Mouse (Mus musculus) midbrain, embryonic 12.5 days (tissue): Measurements from ENCODE around the gene Nat8f2. TPM values are rescaled to one million over a fixed set of nuclear protein-coding genes. Genes with fewer than 3 reads are reported as not detected.
"Not testable (repeated sequence)": the region's sequence is repeated elsewhere in the genome, so short reads cannot be mapped to it uniquely, and the experiment has no call there.

ENCODE experiments used
- ATAC-seq: fragments of 200-750 bp; cut with Nextera tagmentation; 2 replicates; pipeline ENCODE4 v1.8.0; 2017; ENCODE audit warnings: low read depth, moderate TSS enrichment, moderate library complexity; ENCODE audit not compliant: low FRiP score
- H3K27ac ChIP-seq: fragments of 300-500 bp; sonication (generic); replicated peaks from 2 replicates; pipeline ENCODE4 v1.5.1; 2016; ENCODE audit warnings: mild to moderate bottlenecking
- H3K27me3 ChIP-seq: fragments of 300-500 bp; sonication (generic); 2 replicates; pipeline ENCODE4 v1.6.1; 2016; ENCODE audit warnings: mild to moderate bottlenecking
- H3K36me3 ChIP-seq: fragments of 300-500 bp; sonication (generic); 2 replicates; pipeline ENCODE4 v1.6.1; 2016
- H3K4me1 ChIP-seq: fragments of 300-500 bp; sonication (generic); 2 replicates; pipeline ENCODE4 v1.6.1; 2016
- H3K4me2 ChIP-seq: fragments of 300-500 bp; sonication (generic); replicated peaks from 2 replicates; pipeline ENCODE4 v1.6.1; 2016; ENCODE audit warnings: mild to moderate bottlenecking, moderate library complexity
- H3K4me3 ChIP-seq: fragments of 300-500 bp; sonication (generic); 2 replicates; pipeline ENCODE4 v1.5.1; 2016; ENCODE audit warnings: mild to moderate bottlenecking
- H3K9ac ChIP-seq: fragments of 300-500 bp; sonication (generic); replicated peaks from 2 replicates; pipeline ENCODE4 v1.6.1; 2016; ENCODE audit warnings: mild to moderate bottlenecking, moderate library complexity
- H3K9me3 ChIP-seq: fragments of 300-500 bp; sonication (generic); 2 replicates; pipeline ENCODE4 v1.6.1; 2016; ENCODE audit warnings: mild to moderate bottlenecking
- WGBS: fragments of 180-500 bp; shearing (Covaris S2); methylation state at CpG from one replicate; pipeline ENCODE4 v1.1.7; 2016; 5-methylcytosine and 5-hydroxymethylcytosine counted together
- polyA plus RNA-seq: library from polyadenylated mRNA; unstranded; fragments of >200 nt; fragmentation: Nextera tagmentation; extraction: Ambion mirVana; gene quantifications from 2 replicates; pipeline ENCODE4 v1.2.1, GENCODE M21; 2016

The Nat8f2 gene
- not detected in 2 replicates for polyA plus RNA-seq

DNA sequence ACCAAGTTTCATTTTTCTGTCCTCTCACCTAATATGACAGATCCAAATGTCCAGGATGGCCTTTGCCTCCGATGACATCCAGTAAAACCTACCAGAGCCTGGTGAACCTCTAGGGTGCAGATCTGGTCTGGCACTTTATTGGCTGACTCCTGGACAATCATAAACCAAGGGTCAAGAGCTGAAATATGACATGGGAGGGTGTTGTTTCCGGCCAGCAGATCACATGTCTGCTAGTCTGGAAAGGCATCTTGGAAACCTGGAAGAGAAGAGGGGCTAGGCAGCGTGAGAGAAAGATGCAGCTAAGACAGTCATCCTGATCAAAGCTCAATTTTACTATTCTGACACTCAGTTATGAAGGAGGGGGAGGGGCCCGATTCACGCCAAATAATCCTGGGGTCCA lies at the start of gene Nat8f2:
Nat8f2 (minus strand) TSS at position 153 of the 400 bp plus-strand sequence.
- not testable (repeated sequence) for H3K4me3 ChIP-seq, ATAC-seq, H3K9ac ChIP-seq, H3K36me3 ChIP-seq, H3K9me3 ChIP-seq, H3K27ac ChIP-seq, H3K4me2 ChIP-seq, H3K4me1 ChIP-seq, H3K27me3 ChIP-seq
- WGBS, result 92% methylated on average over 5 of the region's 5 CpGs

DNA sequence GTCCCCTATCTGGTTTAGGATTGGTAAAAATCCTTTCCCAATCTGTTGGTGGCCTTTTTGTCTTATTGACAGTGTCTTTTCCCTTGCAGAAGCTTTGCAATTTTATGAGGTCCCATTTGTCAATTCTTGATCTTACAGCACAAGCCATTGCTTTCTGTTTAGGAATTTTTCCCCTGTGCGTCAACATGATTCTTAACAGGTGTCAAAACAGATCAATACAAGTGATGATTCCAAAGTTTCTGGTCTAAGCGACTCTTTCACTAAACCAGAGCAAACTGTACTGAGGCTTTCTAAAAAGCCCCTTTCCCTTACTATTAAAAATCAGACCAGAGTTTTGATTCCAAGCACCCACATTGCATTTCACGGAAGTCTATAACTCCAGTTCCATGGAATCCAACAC lies 49.4 kb upstream of the Nat8f2 start:
- WGBS, result 97% methylated on average over 3 of the region's 3 CpGs
- not testable (repeated sequence) for H3K36me3 ChIP-seq, H3K4me3 ChIP-seq, H3K9me3 ChIP-seq, H3K9ac ChIP-seq, H3K27me3 ChIP-seq, H3K4me2 ChIP-seq, ATAC-seq, H3K27ac ChIP-seq
- H3K4me1 ChIP-seq, result peaks cover 14% of the 10 kb centered on the region

DNA sequence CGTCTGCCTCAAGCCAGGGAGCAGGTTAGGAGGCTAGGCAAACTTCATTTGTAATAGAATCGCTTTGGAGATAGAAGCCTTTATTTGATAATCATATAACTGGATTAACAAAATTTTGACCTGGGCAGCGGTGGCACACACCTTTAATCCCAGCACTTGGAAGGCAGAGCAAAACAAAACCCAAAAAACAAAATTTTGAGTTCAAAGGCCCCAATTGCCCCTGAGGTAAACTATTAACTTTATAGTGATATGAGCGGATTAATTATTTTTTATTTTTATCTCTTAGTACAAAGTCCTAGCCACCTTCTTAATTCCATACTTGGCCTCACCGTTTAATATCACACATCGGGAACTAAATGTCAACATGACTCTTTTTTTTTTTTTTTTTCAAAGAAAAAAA lies 47.6 kb upstream of the Nat8f2 start:
- Histone ChIP-seq H3K9ac (peak overlapping the region; percentile 74), H3K4me3 (peak overlapping the region; percentile 64), H3K27me3 (no peaks in the 10 kb centered on the region), H3K4me1 (peaks cover 14% of the 10 kb centered on the region), H3K9me3 (no peaks in the 10 kb centered on the region), H3K27ac (peak overlapping the region; percentile 89), H3K4me2 (peak overlapping the region; percentile 88), H3K36me3 (0 out of 2 replicates have a peak, but pooled peaks cover 3% of the 10 kb centered on the region)
- 86% methylated on average over 6 of the region's 6 CpGs for WGBS
- no peak for ATAC-seq

DNA sequence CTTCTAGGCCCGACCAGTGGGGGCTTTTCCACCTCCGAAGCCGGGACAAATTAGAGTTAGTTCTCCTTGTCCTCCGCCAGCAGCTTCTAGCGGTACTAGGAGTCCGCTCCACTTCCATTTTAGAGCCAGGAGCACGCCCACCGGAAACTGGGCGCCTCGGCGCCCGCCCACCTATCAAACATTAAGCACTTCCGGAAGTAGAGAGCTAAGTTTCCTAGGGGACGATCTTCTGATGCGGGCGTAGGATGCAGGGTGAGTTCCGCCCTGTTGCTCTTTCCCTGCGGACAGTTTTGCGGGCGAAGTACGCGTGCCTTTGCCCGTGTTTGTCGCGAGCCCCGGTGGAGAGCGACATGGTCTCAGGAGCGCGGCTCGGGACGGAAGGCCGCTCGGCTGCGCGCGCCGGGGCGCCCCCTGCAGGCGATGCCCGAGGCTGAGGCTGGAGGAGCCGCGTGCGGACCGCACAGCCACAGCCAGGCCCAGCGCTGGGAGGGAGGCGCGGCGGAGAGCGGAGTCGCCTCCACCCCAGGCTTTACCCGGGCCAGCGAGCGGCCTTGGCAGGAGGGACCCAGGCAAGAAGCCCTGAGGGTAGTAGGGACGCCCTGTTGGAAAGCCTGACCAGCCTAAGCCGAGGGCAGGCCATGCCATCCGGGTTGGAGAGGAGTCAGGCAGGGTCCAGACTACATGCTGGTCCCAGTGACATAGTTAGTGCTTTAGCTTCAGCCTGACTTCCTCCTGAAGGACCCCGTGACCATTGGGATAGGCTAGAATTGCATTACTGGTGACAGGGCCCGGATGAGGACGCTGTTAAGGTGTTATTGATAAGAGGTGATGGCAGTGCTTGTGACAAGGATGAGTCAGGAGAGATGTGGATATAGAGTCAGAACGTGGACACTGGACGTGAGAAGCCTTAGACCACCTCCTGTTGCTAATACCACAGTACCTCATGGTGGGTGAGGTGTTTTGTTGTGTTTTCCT lies 46.9 kb upstream of the Nat8f2 start, which contains the start of gene Nat8f1:
Nat8f1 (minus strand) TSS at position 149 of the 975 bp plus-strand sequence.
- 1% methylated on average over 57 of the region's 61 CpGs for WGBS
- ATAC-seq, result peak; percentile 97
- Histone ChIP-seq H3K4me3 (peak within 1 kb of the TSS; percentile 64), H3K27ac (peak within 1 kb of the TSS; percentile 89), H3K4me1 (peaks cover 14% of the 10 kb centered on the region), H3K4me2 (peak within 1 kb of the TSS; percentile 88), H3K9ac (peak within 1 kb of the TSS; percentile 74)
- H3K9me3 ChIP-seq, H3K27me3 ChIP-seq, H3K36me3 ChIP-seq: not testable (repeated sequence)

DNA sequence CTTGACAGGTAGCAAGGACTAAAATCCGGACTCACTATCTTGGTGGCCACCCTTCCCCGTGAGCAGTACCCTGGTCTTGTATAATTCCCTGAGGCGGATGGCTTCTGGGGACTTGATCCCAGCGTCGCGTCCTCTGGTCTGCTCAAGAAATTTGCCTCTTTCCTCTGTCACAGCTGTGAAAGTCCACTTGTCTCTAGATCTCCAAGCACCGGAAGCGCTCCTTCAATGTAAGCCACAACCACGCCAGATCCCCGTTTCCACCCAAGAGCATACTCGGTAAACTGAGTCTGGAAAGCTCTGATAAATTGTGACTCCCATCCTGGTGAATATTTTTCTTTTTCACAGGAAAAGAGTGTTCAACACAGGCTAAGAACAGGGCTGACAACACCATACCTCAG lies 46.2 kb upstream of the Nat8f2 start:
- 5% methylated on average over 11 of the region's 11 CpGs for WGBS
- Histone ChIP-seq H3K9me3 (no peaks in the 10 kb centered on the region), H3K27ac (peak overlapping the region; percentile 89), H3K36me3 (no peaks in the 10 kb centered on the region), H3K4me1 (peaks cover 14% of the 10 kb centered on the region), H3K27me3 (no peaks in the 10 kb centered on the region), H3K4me3 (peak overlapping the region; percentile 64), H3K9ac (peak overlapping the region; percentile 74), H3K4me2 (peak overlapping the region; percentile 88)
- peak; percentile 7; the same call in 1 of the 2 replicates for ATAC-seq

DNA sequence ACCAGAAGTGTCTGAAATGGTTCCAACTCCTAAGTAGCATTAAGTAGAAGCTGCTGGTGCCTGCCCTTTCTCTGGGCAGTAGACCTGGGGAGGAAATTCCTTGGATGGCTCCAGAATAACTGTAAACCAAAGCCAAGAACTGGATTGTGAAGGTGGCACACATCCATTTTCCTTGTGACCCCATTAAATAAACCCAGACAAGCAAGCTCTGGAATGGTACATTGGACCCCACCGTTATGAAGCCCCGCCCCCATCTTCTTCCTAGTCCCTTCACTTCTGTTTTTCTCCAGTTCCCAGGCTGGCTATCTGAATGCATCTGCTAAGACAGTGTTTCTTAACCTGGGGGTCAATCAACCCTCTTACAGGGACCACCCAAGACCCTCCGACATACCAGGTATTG lies 42.6 kb upstream of the Nat8f2 start, which contains the start of gene Tprkb:
Tprkb (plus strand) TSS at position 279 of the 400 bp plus-strand sequence.
- Histone ChIP-seq H3K9ac (no peak within 1 kb of the TSS), H3K27ac (no peak within 1 kb of the TSS), H3K4me1 (peaks cover 14% of the 10 kb centered on the region), H3K4me2 (no peak within 1 kb of the TSS), H3K9me3 (no peaks in the 10 kb centered on the region), H3K4me3 (no peak within 1 kb of the TSS), H3K36me3 (no peaks in the 10 kb centered on the region), H3K27me3 (no peaks in the 10 kb centered on the region)
- 88% methylated on average over 3 of the region's 3 CpGs for WGBS
- ATAC-seq, result no peak

DNA sequence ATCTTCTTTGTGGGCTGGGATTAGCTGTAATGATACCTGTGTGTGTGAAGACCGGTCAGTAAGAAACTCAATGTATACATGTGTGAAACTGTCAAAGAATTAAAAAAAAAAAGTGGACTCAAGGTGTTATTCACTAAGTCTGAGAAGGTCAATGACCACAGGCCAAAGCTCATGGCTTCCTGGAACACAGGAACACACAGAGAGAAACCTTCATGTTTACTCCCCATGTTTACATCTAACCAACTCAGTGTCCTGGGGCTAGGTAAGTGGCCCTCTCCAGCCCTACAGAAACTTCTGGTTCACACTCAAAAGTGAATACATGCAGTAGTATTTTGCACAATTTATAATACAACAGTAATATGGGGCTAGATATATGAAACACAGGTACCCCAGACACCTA lies 40.7 kb upstream of the Nat8f2 start:
- WGBS, result 88% methylated on average over 1 of the region's 1 CpGs
- Histone ChIP-seq H3K4me2 (no peak overlapping the region), H3K27me3 (no peaks in the 10 kb centered on the region), H3K9me3 (no peaks in the 10 kb centered on the region), H3K4me3 (no peak overlapping the region), H3K36me3 (no peaks in the 10 kb centered on the region), H3K27ac (no peak overlapping the region), H3K4me1 (peaks cover 4% of the 10 kb centered on the region), H3K9ac (no peak overlapping the region)
- ATAC-seq, result no peak

DNA sequence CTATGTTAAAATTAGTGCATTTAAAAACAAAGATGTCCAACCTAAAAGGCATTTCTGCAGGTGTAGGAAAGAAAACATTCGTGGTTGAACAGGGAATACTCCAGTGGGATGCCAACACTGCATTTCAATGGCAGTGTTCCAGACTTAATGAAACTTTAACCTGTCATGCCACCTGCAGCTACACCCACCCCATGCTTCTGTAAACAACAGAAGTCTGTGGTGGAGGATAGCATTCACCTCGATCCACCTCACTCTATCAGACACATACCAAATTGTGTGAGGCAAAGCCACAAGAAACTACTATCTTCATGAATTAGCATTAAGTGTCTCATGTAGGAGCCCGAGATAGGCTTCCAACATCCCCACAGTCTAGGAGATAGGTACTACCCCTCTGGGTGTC lies 39.4 kb upstream of the Nat8f2 start:
- Histone ChIP-seq H3K36me3 (no peaks in the 10 kb centered on the region), H3K4me2 (no peak overlapping the region), H3K4me1 (0 out of 2 replicates have a peak, but pooled peaks cover 3% of the 10 kb centered on the region), H3K27ac (no peak overlapping the region), H3K9ac (no peak overlapping the region), H3K9me3 (no peaks in the 10 kb centered on the region), H3K27me3 (no peaks in the 10 kb centered on the region), H3K4me3 (no peak overlapping the region)
- 79% methylated on average over 3 of the region's 3 CpGs for WGBS
- ATAC-seq, result no peak

DNA sequence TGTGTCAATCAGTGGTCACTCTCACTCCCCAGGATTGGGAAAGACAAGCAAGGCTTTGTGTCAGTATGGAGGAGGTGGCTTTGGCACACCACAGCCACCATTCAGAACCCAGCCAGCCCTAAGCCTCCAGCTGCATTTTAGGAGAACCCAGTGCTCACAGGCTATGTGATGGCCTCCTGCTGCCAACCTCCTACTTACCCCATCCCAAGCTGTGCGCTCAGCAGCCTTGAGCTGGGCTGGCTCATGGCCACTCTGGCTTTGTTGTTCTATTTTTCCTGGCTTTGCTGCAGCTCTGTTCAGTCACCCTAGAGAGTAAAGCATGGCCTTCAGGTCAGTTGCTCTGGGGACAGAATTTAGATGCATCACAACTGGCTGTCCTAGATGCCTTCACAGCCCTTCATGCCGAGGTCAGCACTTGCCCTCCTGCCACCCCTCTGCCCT lies 38.0 kb upstream of the Nat8f2 start:
- H3K27me3 ChIP-seq, H3K36me3 ChIP-seq, H3K4me3 ChIP-seq, H3K4me1 ChIP-seq, H3K27ac ChIP-seq, ATAC-seq, H3K9me3 ChIP-seq, H3K4me2 ChIP-seq, H3K9ac ChIP-seq: not testable (repeated sequence)
- 76% methylated on average over 2 of the region's 2 CpGs for WGBS

DNA sequence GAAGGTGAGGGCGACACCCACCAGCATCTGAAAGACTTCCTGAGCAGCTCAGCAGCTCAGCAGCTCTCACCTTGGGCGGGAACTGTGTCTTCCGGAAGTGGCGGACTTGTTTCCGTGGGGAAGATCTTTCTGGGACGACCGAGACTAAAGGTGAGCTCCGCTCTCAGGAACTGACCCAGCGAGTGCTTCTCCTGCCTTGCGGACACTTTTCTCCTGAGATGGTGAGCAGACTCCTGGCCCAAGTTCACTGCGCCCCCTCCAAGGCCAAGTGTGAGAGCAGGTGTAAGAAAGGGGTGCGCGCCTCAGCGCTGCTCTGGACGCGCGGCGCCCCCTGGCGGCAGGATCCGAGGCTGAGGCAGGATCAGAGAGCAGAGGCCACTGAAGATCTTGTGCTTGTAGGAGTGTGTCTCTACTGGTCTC lies 35.7 kb upstream of the Nat8f2 start, which contains the start of gene Nat8f4:
Nat8f4 (minus strand) TSS at position 243 of the 420 bp plus-strand sequence.
- WGBS, result 16% methylated on average over 20 of the region's 20 CpGs
- not testable (repeated sequence) for H3K9me3 ChIP-seq

DNA sequence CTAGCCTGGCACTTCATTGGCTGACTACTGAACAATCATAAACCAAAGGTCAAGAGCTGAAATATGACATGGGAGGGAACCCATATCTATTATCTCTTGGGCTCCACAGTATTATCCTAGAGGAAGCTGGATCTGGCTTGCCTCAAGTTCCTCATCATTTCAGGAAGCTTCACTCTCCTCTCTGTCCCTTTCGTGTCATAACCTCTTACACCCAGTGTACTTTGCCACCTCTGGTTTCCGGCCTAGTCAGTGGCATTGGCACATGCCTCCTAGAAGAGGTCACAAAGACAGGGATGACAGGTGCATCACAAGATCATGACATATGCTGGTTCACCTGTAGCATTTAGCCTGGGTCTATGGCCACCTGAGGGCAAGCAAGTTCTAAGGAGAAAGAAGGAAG lies 33.3 kb upstream of the Nat8f2 start:
- Histone ChIP-seq H3K4me3 (no peak overlapping the region), H3K36me3 (no peaks in the 10 kb centered on the region), H3K27ac (no peak overlapping the region), H3K9ac (no peak overlapping the region), H3K9me3 (no peaks in the 10 kb centered on the region), H3K4me2 (no peak overlapping the region), H3K4me1 (0 out of 2 replicates have a peak, but pooled peaks cover 3% of the 10 kb centered on the region), H3K27me3 (no peaks in the 10 kb centered on the region)
- WGBS, result 94% methylated on average over 2 of the region's 2 CpGs
- no peak for ATAC-seq

More for the DNA sequence above, 35.7 kb upstream of the Nat8f2 start, which contains the start of gene Nat8f4:
- H3K27ac ChIP-seq, H3K27me3 ChIP-seq, H3K4me1 ChIP-seq, H3K36me3 ChIP-seq, H3K9ac ChIP-seq: not testable (repeated sequence)
- ATAC-seq, result peak; percentile 62; the same call in 1 of the 2 replicates
- Histone ChIP-seq H3K4me2 (peak within 1 kb of the TSS; percentile 43), H3K4me3 (peak within 1 kb of the TSS; percentile 33)
